Mouse (Mus musculus): ENCODE measurements around the gene Rnase12. TPM values are rescaled to one million over a fixed set of nuclear protein-coding genes. Genes with fewer than 3 reads are reported as not detected.

Rnase12 gene
- polyA plus RNA-seq, 1 experiment from 2014 or later = not detected

- Histone ChIP-seq H3K27ac (ENCODE audit: low read length) (peak overlapping the region; percentile 98), H3K9ac (ENCODE audit: low read length) (no peak overlapping the region), H3K4me2 (ENCODE audit: low read depth, low read length) (no peak overlapping the region), H3K36me3 (ENCODE audit: control insufficient read depth, insufficient read depth, low read length) (no peaks in the 10 kb centered on the region), H3K9me3 (ENCODE audit: control insufficient read depth, low read length) (no peaks in the 10 kb centered on the region), H3K27me3 (ENCODE audit: control insufficient read depth, insufficient read depth, low read depth, low read length) (no peaks in the 10 kb centered on the region), H3K4me3 (ENCODE audit: low read length) (no peak overlapping the region), H3K4me1 (replicated peaks; ENCODE audit: control insufficient read depth, insufficient read depth, low read length) (peaks cover 16% of the 10 kb centered on the region)
- no peak for ATAC-seq (ENCODE audit: low read depth)
- 72% methylated on average over 6 of the region's 6 CpGs for WGBS
These were observed 47.9 kb downstream of the Rnase12 start for GRCm38 (mm10) chr14:51009572-51009971.

DNA sequence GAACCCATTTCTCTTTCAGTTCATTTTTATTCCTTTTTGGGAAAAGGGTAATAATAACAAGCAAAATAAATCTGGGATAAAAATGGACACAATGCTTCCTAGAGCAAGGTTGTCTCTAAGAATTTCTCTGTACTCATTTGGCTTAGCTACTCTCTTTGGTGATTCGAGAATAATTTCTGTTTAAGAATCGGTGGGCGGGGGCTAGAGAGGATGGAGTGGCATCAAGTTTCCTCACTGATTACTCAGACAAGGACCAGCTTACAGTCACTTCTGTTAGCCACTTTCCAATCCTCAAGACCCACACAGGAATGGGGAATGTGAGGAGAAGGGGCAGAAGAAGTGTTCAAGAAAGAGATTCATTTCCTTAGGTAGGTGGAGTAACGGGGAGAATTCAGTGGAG, 48.7 kb downstream of the Rnase12 start:
- peak; percentile 3; the same call in 1 of the 2 replicates for ATAC-seq (ENCODE audit: low read depth)
- Histone ChIP-seq H3K4me3 (ENCODE audit: low read length) (no peak overlapping the region), H3K4me1 (replicated peaks; ENCODE audit: control insufficient read depth, insufficient read depth, low read length) (peaks cover 16% of the 10 kb centered on the region), H3K9ac (ENCODE audit: low read length) (no peak overlapping the region), H3K27me3 (ENCODE audit: control insufficient read depth, insufficient read depth, low read depth, low read length) (no peaks in the 10 kb centered on the region), H3K36me3 (ENCODE audit: control insufficient read depth, insufficient read depth, low read length) (no peaks in the 10 kb centered on the region), H3K9me3 (ENCODE audit: control insufficient read depth, low read length) (no peaks in the 10 kb centered on the region), H3K27ac (ENCODE audit: low read length) (peak overlapping the region; percentile 98), H3K4me2 (ENCODE audit: low read depth, low read length) (peak overlapping the region; percentile 14; the same call in 1 of the 2 replicates)
- WGBS = 60% methylated on average over 4 of the region's 4 CpGs

- H3K4me2 ChIP-seq (ENCODE audit: low read depth, low read length) = peak overlapping the region; percentile 27
These were observed 49.3 kb downstream of the Rnase12 start for GRCm38 (mm10) chr14:51007914-51008713.

GRCm38 (mm10) chr14:51007152-51007801, 50.2 kb downstream of the Rnase12 start, which contains the start of gene Rnase10:
Gene Rnase10, plus strand, starts transcription at chr14:51007751.
- H3K36me3 ChIP-seq (ENCODE audit: control insufficient read depth, insufficient read depth, low read length) = no peaks in the 10 kb centered on the region
- H3K27me3 ChIP-seq (ENCODE audit: control insufficient read depth, insufficient read depth, low read depth, low read length) = no peaks in the 10 kb centered on the region
- no peak for ATAC-seq (ENCODE audit: low read depth)
- H3K4me3 ChIP-seq (ENCODE audit: low read length) = no peak within 1 kb of the TSS
- peak within 1 kb of the TSS; percentile 98 for H3K27ac ChIP-seq (ENCODE audit: low read length)
- H3K9ac ChIP-seq (ENCODE audit: low read length) = peak within 1 kb of the TSS; percentile 41
- peaks cover 16% of the 10 kb centered on the region for H3K4me1 ChIP-seq (replicated peaks; ENCODE audit: control insufficient read depth, insufficient read depth, low read length)
- H3K9me3 ChIP-seq (ENCODE audit: control insufficient read depth, low read length) = no peaks in the 10 kb centered on the region
- 72% methylated on average over 8 of the region's 8 CpGs for WGBS
- peak within 1 kb of the TSS; percentile 27 for H3K4me2 ChIP-seq (ENCODE audit: low read depth, low read length)

More at GRCm38 (mm10) chr14:51007914-51008713, 49.3 kb downstream of the Rnase12 start:
- no peak overlapping the region for H3K4me3 ChIP-seq (ENCODE audit: low read length)
- no peaks in the 10 kb centered on the region for H3K36me3 ChIP-seq (ENCODE audit: control insufficient read depth, insufficient read depth, low read length)
- H3K27me3 ChIP-seq (ENCODE audit: control insufficient read depth, insufficient read depth, low read depth, low read length) = no peaks in the 10 kb centered on the region
- H3K27ac ChIP-seq (ENCODE audit: low read length) = peak overlapping the region; percentile 98
- H3K4me1 ChIP-seq (replicated peaks; ENCODE audit: control insufficient read depth, insufficient read depth, low read length) = peaks cover 16% of the 10 kb centered on the region
- H3K9ac ChIP-seq (ENCODE audit: low read length) = peak overlapping the region; percentile 41
- H3K9me3 ChIP-seq (ENCODE audit: control insufficient read depth, low read length) = no peaks in the 10 kb centered on the region
- 43% methylated on average over 13 of the region's 13 CpGs for WGBS
- peak; percentile 96 for ATAC-seq (ENCODE audit: low read depth)

Other genes starting within 250 kb of the Rnase12 start
- not detected in 2 replicates for gene Ccnb1ip1, start 249.9 kb downstream of the Rnase12 start, polyA plus RNA-seq (2015; fragmentation: Nextera tagmentation; extraction: Ambion mirVana)
- gene Parp2, start 249.8 kb downstream of the Rnase12 start, polyA plus RNA-seq (2015; fragmentation: Nextera tagmentation; extraction: Ambion mirVana) = 62.5 and 64.7 TPM in 2 replicates
- gene Tep1, start 187.1 kb downstream of the Rnase12 start, polyA plus RNA-seq (2015; fragmentation: Nextera tagmentation; extraction: Ambion mirVana) = 6.0 and 6.2 TPM in 2 replicates
- gene Klhl33, start 160.2 kb downstream of the Rnase12 start, polyA plus RNA-seq (2015; fragmentation: Nextera tagmentation; extraction: Ambion mirVana) = 0.59 TPM in 2 replicates
- gene Osgep, start 132.8 kb downstream of the Rnase12 start, polyA plus RNA-seq (2015; fragmentation: Nextera tagmentation; extraction: Ambion mirVana) = 153 and 171 TPM in 2 replicates
- 171 and 177 TPM in 2 replicates for gene Apex1, start 132.7 kb downstream of the Rnase12 start, polyA plus RNA-seq (2015; fragmentation: Nextera tagmentation; extraction: Ambion mirVana)
- 47.1 and 48.4 TPM in 2 replicates for gene Pip4p1, start 126.8 kb downstream of the Rnase12 start, polyA plus RNA-seq (2015; fragmentation: Nextera tagmentation; extraction: Ambion mirVana)
- gene Pnp, start 126.6 kb downstream of the Rnase12 start, polyA plus RNA-seq (2015; fragmentation: Nextera tagmentation; extraction: Ambion mirVana) = 68.8 and 73.1 TPM in 2 replicates
- not detected in 2 replicates for gene Gm49342, start 113.1 kb downstream of the Rnase12 start, polyA plus RNA-seq (2015; fragmentation: Nextera tagmentation; extraction: Ambion mirVana)
- 0.46 and 0.88 TPM in 2 replicates for gene Pnp2, start 101.7 kb downstream of the Rnase12 start, polyA plus RNA-seq (2015; fragmentation: Nextera tagmentation; extraction: Ambion mirVana)
- 0.26 and 0.31 TPM in 2 replicates for gene Rnase10, start 49.9 kb downstream of the Rnase12 start, polyA plus RNA-seq (2015; fragmentation: Nextera tagmentation; extraction: Ambion mirVana)
- not detected in 2 replicates for gene Rnase9, start 15.8 kb downstream of the Rnase12 start, polyA plus RNA-seq (2015; fragmentation: Nextera tagmentation; extraction: Ambion mirVana)
- gene Rnase11, start 7.5 kb downstream of the Rnase12 start, polyA plus RNA-seq (2015; fragmentation: Nextera tagmentation; extraction: Ambion mirVana) = not detected in 2 replicates
- gene Olfr750, start 16.8 kb upstream of the Rnase12 start, polyA plus RNA-seq (2015; fragmentation: Nextera tagmentation; extraction: Ambion mirVana) = not detected in 2 replicates
- 42.2 and 50.8 TPM in 2 replicates for gene Rnase4, start 33.4 kb upstream of the Rnase12 start, polyA plus RNA-seq (2015; fragmentation: Nextera tagmentation; extraction: Ambion mirVana)
- 6.3 and 8.7 TPM in 2 replicates for gene Ang, start 33.5 kb upstream of the Rnase12 start, polyA plus RNA-seq (2015; fragmentation: Nextera tagmentation; extraction: Ambion mirVana)
- not detected in 2 replicates for gene Eddm3b, start 56.8 kb upstream of the Rnase12 start, polyA plus RNA-seq (2015; fragmentation: Nextera tagmentation; extraction: Ambion mirVana)
- 0.69 and 0.97 TPM in 2 replicates for gene Rnase6, start 66.2 kb upstream of the Rnase12 start, polyA plus RNA-seq (2015; fragmentation: Nextera tagmentation; extraction: Ambion mirVana)
- gene Rnase1, start 89.1 kb upstream of the Rnase12 start, polyA plus RNA-seq (2015; fragmentation: Nextera tagmentation; extraction: Ambion mirVana) = 0.50 and 0.51 TPM in 2 replicates
- gene Rnase2b, start 104.6 kb upstream of the Rnase12 start, polyA plus RNA-seq (2015; fragmentation: Nextera tagmentation; extraction: Ambion mirVana) = not detected in 2 replicates
- gene Ang2, start 141.5 kb upstream of the Rnase12 start, polyA plus RNA-seq (2015; fragmentation: Nextera tagmentation; extraction: Ambion mirVana) = not detected in 2 replicates
- not detected in 2 replicates for gene Ear14, start 145.7 kb upstream of the Rnase12 start, polyA plus RNA-seq (2015; fragmentation: Nextera tagmentation; extraction: Ambion mirVana)
- gene Rnase2a, start 198.5 kb upstream of the Rnase12 start, polyA plus RNA-seq (2015; fragmentation: Nextera tagmentation; extraction: Ambion mirVana) = not detected in 2 replicates